Mouse (Mus musculus) lung, adult 18-20 months (tissue): Measurements from ENCODE around the gene Stra6.

Source experiments
- DNase-seq, 2 experiments: peaks; one replicate each; pipeline ENCODE4 v3.0.0; 2022; ENCODE audit warnings: mixed read lengths in 2 of 2

Stra6 gene

GRCm38 (mm10) chr9:58175745-58176487 lies 112.3 kb downstream of the Stra6 start:
- DNase-seq: no peak

- no peak for DNase-seq
Observed at GRCm38 (mm10) chr9:58177165-58177564, 113.6 kb downstream of the Stra6 start.

- DNase-seq: no peak
Observed at GRCm38 (mm10) chr9:58179390-58179789, 115.8 kb downstream of the Stra6 start.

GRCm38 (mm10) chr9:58184456-58184855 lies 120.9 kb downstream of the Stra6 start:
- no peak for DNase-seq

GRCm38 (mm10) chr9:58194222-58194621 lies 130.6 kb downstream of the Stra6 start:
- DNase-seq: no peak

GRCm38 (mm10) chr9:58195671-58196070 lies 132.1 kb downstream of the Stra6 start:
- no peak for DNase-seq

GRCm38 (mm10) chr9:58196141-58196540 lies 132.6 kb downstream of the Stra6 start:
- no peak for DNase-seq

- DNase-seq: no peak
Observed at GRCm38 (mm10) chr9:58196610-58197567, 133.3 kb downstream of the Stra6 start.

GRCm38 (mm10) chr9:58197781-58198701 lies 134.5 kb downstream of the Stra6 start:
- peak in 1 of 2 experiments; percentile 29 for DNase-seq

GRCm38 (mm10) chr9:58198801-58199371 lies 135.3 kb downstream of the Stra6 start:
- DNase-seq: no peak

- no peak for DNase-seq
Observed at GRCm38 (mm10) chr9:58199381-58200269, 136.0 kb downstream of the Stra6 start.

GRCm38 (mm10) chr9:58200270-58201090 lies 136.9 kb downstream of the Stra6 start:
- DNase-seq: no peak

GRCm38 (mm10) chr9:58201091-58201842 lies 137.7 kb downstream of the Stra6 start:
- DNase-seq: no peak

- DNase-seq: no peak
Observed at GRCm38 (mm10) chr9:58201861-58202549, 138.4 kb downstream of the Stra6 start.

GRCm38 (mm10) chr9:58202676-58203453 lies 139.3 kb downstream of the Stra6 start:
- no peak for DNase-seq
